Mouse (Mus musculus) liver, embryonic 14.5 days (tissue): ENCODE results near the gene Dip2c.

ENCODE experiments used
- CTCF ChIP-seq: IDR thresholded peaks from 2 replicates; pipeline ENCODE4 v1.5.1; 2016; ENCODE audit warnings: antibody characterized with exemption, low read depth, control low read depth
- EP300 ChIP-seq: IDR thresholded peaks from 2 replicates; pipeline ENCODE4 v1.6.1; 2016; ENCODE audit warnings: antibody characterized with exemption, low read depth

GRCm38 (mm10) chr13:9692876-9693275, 416.5 kb downstream of the Dip2c start:
- TF ChIP-seq EP300 (no peak), CTCF (no peak)
